Mouse (Mus musculus): ENCODE measurements at regions not wholly inside any gene's neighbourhood (a gene's known extent, or its start where the extent isn't known, plus 50 kb on each side); places are given as distances from the start of the nearest gene placed in this dataset.
A peak's percentile ranks its signal among the peaks of the same experiment; 100 is the strongest.

DNA sequence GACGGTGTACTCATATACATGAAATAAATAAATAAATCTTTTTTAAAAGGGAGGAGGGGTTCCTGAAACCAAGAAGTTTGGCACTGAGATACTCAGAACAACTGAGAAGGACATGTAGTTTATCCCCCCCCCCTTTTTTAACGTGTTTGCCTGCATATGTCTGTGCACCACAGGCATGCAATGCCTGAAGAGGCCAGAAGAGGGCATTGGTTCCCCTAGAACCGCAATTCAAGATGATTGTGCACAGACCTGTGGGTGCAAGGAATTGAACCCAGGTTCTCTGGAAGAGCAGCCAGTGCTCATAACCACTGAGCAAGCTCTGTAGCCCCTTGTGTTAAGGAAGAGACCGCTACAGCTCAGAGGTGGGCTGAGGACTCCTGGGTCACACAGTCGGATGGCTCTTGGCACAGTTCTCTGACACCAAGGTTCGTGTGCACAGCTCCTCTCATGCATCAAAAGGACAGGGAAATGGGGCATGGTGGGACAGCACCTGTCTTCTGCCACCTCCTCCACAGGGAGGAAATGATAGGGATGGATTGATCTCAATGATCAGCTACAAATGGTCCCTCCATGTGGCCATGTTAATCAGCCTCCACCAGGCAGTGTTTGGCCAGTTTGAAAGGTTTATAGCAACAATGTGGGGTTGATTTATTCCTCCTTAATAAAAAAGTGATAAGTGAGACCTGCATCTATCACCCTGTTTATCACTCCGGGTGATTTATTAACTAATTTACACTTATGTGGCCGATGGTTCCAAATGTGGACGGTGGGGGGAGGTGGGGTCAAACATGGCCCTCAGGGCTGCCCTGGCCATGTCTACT is 58.5 kb upstream of the Top1 start:
- DNase-seq, result no peak

DNA sequence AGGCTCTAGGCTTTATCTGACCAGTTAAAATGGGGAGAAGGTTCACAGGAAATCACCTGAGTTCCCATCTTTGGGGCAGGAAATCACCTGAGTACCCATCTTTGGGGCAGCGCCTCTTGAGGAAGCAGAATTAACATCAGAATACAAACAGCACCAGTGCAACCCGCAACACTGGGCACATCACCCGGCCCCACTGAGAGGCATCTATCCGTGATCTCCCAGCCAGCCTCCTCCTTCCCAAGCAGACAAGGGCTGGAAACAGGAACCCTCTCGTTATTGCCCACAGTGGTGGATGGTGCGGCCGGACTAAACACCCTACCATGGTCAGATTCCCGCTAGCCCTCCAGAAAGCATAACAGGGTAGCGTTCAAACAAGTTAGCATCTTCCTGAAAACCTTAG is 57.3 kb upstream of the Top1 start:
- no peak for DNase-seq

DNA sequence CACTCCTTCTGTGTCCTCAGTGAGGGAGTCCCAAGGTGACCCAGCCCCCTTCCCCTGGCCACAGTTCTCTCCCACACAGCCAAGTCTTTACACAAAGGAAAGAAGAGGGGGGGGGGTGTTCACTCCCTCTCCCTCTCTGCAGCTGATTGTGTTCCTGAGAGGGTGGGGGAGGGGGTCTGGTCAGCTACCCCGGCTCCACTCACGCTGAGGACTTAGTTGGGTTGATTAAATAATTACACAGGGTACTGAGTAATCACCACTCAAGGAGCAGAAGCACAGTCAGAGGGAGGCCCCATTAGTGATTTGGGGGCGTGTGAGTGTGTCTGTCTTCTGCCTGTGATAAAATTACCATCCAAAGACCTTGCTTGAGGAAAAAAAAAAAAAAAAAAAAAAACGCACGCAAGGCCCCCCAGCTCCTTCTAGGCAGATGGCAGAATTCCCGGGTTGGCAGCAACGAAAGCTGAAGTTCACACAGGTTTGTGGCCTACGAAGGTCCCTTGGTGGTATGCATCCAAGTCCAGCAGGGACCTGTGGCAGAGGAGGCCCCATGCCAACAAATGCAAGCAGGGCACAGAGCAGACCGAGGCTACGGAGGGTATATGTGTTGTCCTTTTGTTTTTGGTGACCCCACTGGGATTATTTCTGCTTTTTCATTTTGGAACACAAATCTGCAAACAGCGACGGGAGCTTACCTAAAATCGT is 55.3 kb upstream of the Top1 start:
- peak; percentile 45 to 55 for DNase-seq

DNA sequence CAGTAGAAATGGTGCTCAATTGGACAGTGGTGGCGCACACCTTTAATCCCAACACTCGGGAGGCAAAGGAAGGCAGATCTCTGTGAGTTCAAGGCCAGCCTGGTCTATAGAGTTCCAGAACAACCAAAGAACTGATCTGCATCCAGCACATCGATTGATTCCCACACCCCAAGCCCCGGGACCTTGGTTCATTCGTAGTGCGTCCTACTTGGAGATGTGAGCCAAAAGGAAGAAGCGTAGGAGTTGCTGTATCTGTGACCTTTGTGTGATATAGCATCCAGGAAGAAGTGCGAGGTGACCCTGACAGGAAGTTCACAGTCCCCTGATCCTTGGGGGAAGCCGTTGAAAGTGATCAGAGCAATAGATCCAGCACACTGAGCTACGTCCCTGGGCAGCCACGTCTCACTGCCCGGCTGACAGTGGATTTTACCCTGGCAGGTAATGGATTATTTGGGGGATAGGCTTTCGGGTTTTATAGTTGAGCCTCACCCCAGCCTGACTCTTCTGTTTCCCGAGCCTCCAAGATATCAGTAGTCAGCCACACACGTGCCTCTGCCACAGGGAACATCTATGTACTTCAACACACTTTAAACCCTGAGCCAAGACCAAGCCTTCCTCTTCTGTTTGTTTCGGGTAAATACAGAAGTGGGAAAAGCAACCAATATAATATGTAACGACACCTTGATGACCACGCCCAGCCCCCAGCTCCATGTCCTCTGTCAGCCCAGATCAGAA is 54.1 kb upstream of the Top1 start:
- DNase-seq, result no peak

GRCm38 (mm10) chr2:160593035-160593434 is 52.7 kb upstream of the Top1 start:
- DNase-seq, result peak; percentile 90 to 93
